8 mouse cellular contexts compared by ENCODE assay signal in the genomic region with DNA sequence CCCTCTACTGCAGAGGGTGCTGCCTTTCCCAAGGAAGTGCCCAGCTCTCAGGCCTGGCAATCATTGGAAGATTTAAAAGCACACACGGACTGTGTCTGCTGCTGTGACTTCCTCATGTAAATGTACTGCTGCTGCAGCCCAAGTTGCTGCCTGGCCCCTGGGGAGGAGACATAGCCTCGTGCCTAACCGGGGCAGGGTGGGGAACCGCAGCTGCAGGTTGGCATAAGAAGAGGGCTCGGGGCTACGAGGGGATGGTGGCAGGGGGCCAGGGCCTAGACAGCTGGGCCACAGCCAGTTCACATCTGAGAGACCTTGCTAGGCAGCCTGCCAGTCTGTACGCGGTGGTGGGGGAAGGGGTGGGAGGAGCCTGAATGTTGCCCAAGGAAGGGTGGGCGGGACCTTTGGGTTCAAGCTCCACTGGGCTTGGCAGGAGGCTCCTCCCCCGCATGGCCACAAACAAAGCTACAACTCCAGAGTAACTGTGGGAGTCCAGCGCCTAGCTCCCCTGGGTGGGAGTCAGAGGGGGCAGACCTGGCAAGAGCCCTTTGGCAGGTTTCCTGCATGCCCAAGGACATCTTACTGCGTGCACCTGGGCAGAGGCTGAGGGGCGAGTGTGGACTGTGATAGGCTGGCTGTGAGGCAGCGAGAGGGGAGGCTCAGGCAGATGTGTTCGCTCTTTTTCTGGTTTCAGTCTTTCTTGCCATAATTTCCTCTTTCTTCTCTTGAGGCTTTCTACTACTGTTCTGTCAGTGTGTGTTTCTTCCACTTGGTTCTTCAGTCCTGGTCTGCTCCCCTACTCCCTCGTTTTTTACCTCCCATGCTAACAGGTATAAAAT. TPM values are rescaled to one million over a fixed set of nuclear protein-coding genes. Genes with fewer than 3 reads are reported as not detected.
A peak's percentile ranks its signal among the peaks of the same experiment; 100 is the strongest.
DNase-seq lines count a peak whose midpoint lies in the region; ATAC-seq and TF ChIP-seq lines count a peak whose summit lies in the region.

No protein-coding gene starts in this region.

- H3K4me2 ChIP-seq in liver, embryonic 13.5 days = peak overlapping the region; percentile 77
- peak overlapping the region; percentile 44 for H3K4me2 ChIP-seq in stomach, embryonic 14.5 days (replicated peaks; ENCODE audit: low read depth, low read length)

- no peak for TF ChIP-seq POLR2A in kidney, adult 2 months (IDR thresholded peaks at IDR 0.05; ENCODE audit: low read depth, low read length)

- H3K9me3 ChIP-seq in liver, embryonic 13.5 days (replicated peaks) = no peaks in the 10 kb centered on the region
- no peaks in the 10 kb centered on the region for H3K9me3 ChIP-seq in stomach, embryonic 14.5 days (ENCODE audit: control insufficient read depth, low read depth, low read length)

- peak overlapping the region; percentile 22; the same call in 1 of the 2 replicates for H3K4me3 ChIP-seq in kidney, adult 2 months (ENCODE audit: insufficient read depth, low read depth, low read length)
- peak overlapping the region; percentile 52 for H3K4me3 ChIP-seq in liver, embryonic 13.5 days (replicated peaks)
- peak overlapping the region; percentile 16 for H3K4me3 ChIP-seq in stomach, embryonic 14.5 days (ENCODE audit: low read depth, low read length)

- no peaks in the 10 kb centered on the region for H3K36me3 ChIP-seq in kidney, adult 2 months (ENCODE audit: control insufficient read depth, insufficient read depth, low read length)
- H3K36me3 ChIP-seq in liver, embryonic 13.5 days = no peaks in the 10 kb centered on the region
- no peaks in the 10 kb centered on the region for H3K36me3 ChIP-seq in stomach, embryonic 14.5 days (ENCODE audit: control insufficient read depth, insufficient read depth, low read length)

- peak overlapping the region; percentile 75 for H3K9ac ChIP-seq in liver, embryonic 13.5 days
- no peak overlapping the region; the same call in 1 of the 2 replicates for H3K9ac ChIP-seq in stomach, embryonic 14.5 days (replicated peaks; ENCODE audit: low read depth, low read length)

- TF ChIP-seq CTCF in kidney, adult 2 months (conservative IDR thresholded peaks at IDR 0.05; ENCODE audit: insufficient read depth, insufficient read length, low read depth, low read length) = no peak

- H3K4me1 ChIP-seq in kidney, adult 2 months (ENCODE audit: control insufficient read depth, insufficient read depth, low read length) = peaks cover 42% of the 10 kb centered on the region
- H3K4me1 ChIP-seq in liver, embryonic 13.5 days (replicated peaks) = peaks cover 99% of the 10 kb centered on the region
- peaks cover 34% of the 10 kb centered on the region for H3K4me1 ChIP-seq in stomach, embryonic 14.5 days (ENCODE audit: control insufficient read depth, insufficient read depth, low read length)

- peak overlapping the region; percentile 72 for H3K27ac ChIP-seq in kidney, adult 2 months (ENCODE audit: insufficient read depth, low read depth, low read length)
- peak overlapping the region; percentile 100 for H3K27ac ChIP-seq in liver, embryonic 13.5 days
- H3K27ac ChIP-seq in stomach, embryonic 14.5 days (ENCODE audit: low read length) = peak overlapping the region; percentile 91

- H3K27me3 ChIP-seq in kidney, adult 2 months (replicated peaks; ENCODE audit: control insufficient read depth, insufficient read depth, low read length) = no peaks in the 10 kb centered on the region
- H3K27me3 ChIP-seq in liver, embryonic 13.5 days = peaks cover 4% of the 10 kb centered on the region; the same call in 1 of the 2 replicates
- no peaks in the 10 kb centered on the region for H3K27me3 ChIP-seq in stomach, embryonic 14.5 days (ENCODE audit: control insufficient read depth, insufficient read depth, low read length)

- ATAC-seq in liver, embryonic 13.5 days (ENCODE audit: low read depth) = peak; percentile 84
- peak; percentile 83 for ATAC-seq in stomach, embryonic 14.5 days (ENCODE audit: insufficient number of reproducible peaks, insufficient read depth, low FRiP score, low read depth)

- WGBS in kidney, adult 2 months = 6% methylated on average over 16 of the region's 16 CpGs
- WGBS in liver, embryonic 13.5 days (ENCODE audit: insufficient replicate concordance) = 7% methylated on average over 16 of the region's 16 CpGs
- WGBS in stomach, embryonic 14.5 days = 15% methylated on average over 16 of the region's 16 CpGs

- peak; percentile 74 to 88 for DNase-seq in cerebellum, postnatal 14 days
- DNase-seq in cerebellum, adult 9-11 months = no peak
- peak; percentile 87 for DNase-seq in embryo, embryonic 9.5 days (ENCODE audit: extremely low spot score)
- DNase-seq in heart, adult 8-10 months (ENCODE audit: low spot score) = peak; percentile 70
- DNase-seq in kidney, adult 2 months = peak; percentile 97
- peak; percentile 82 for DNase-seq in liver, embryonic 13.5 days
- DNase-seq in naive thymus-derived CD4-positive, alpha-beta T cell, adult 2 months (ENCODE audit: low read depth) = peak; percentile 85

RNA-seq across cellular contexts. Expression of gene Sema4b, which starts 5.8 kb away (rescaled TPM):
- 10 to 100 TPM; 10.9 to 14.0 (median 11.7) TPM for total RNA-seq in heart, adult 8-10 months (2022)
- 24.4 and 26.3 TPM in 2 replicates for polyA plus RNA-seq in kidney, adult 2 months (2012; rRNA removed)
- 13.1 and 14.1 TPM in 2 replicates for polyA plus RNA-seq in liver, embryonic 13.5 days (2015; fragmentation: Nextera tagmentation; extraction: Ambion mirVana)
- 21.7 and 23.4 TPM in 2 replicates for polyA plus RNA-seq in stomach, embryonic 14.5 days (2014; fragmentation: Nextera tagmentation; extraction: Ambion mirVana)

RNA-seq across cellular contexts. Expression of gene Cib1, which starts 40.2 kb away (rescaled TPM):
- 10 to 100 TPM; 12.7 to 19.1 (median 16.5) TPM for total RNA-seq in heart, adult 8-10 months (2022)
- 333 and 344 TPM in 2 replicates for polyA plus RNA-seq in kidney, adult 2 months (2012; rRNA removed)
- 91.0 and 102 TPM in 2 replicates for polyA plus RNA-seq in liver, embryonic 13.5 days (2015; fragmentation: Nextera tagmentation; extraction: Ambion mirVana)
- polyA plus RNA-seq in stomach, embryonic 14.5 days (2014; fragmentation: Nextera tagmentation; extraction: Ambion mirVana) = 108 and 112 TPM in 2 replicates

RNA-seq across cellular contexts. Expression of gene Gdpgp1, which starts 40.2 kb away (rescaled TPM):
- total RNA-seq in heart, adult 8-10 months (2022) = 1 to 10 TPM; 1.7 to 2.1 (median 2.0) TPM
- polyA plus RNA-seq in kidney, adult 2 months (2012; rRNA removed) = 2.4 and 2.6 TPM in 2 replicates
- 2.4 and 3.0 TPM in 2 replicates for polyA plus RNA-seq in liver, embryonic 13.5 days (2015; fragmentation: Nextera tagmentation; extraction: Ambion mirVana)
- 5.0 and 5.6 TPM in 2 replicates for polyA plus RNA-seq in stomach, embryonic 14.5 days (2014; fragmentation: Nextera tagmentation; extraction: Ambion mirVana)

RNA-seq across cellular contexts. Expression of gene Ttll13, which starts 53.7 kb away (rescaled TPM):
- total RNA-seq in heart, adult 8-10 months (2022) = under 1 TPM; 0.19 to 0.72 (median 0.24) TPM
- polyA plus RNA-seq in kidney, adult 2 months (2012; rRNA removed) = 1.4 and 1.7 TPM in 2 replicates
- polyA plus RNA-seq in liver, embryonic 13.5 days (2015; fragmentation: Nextera tagmentation; extraction: Ambion mirVana) = 0.23 and 0.72 TPM in 2 replicates
- polyA plus RNA-seq in stomach, embryonic 14.5 days (2014; fragmentation: Nextera tagmentation; extraction: Ambion mirVana) = 1.0 and 1.8 TPM in 2 replicates
